Mouse (Mus musculus) hindbrain, embryonic 16.5 days (tissue): ENCODE data around the gene B9d1. TPM values are rescaled to one million over a fixed set of nuclear protein-coding genes. Genes with fewer than 3 reads are reported as not detected.

Source experiments
- ATAC-seq: fragments of 200-750 bp; cut with Nextera tagmentation; 2 replicates; pipeline ENCODE4 v1.8.0; 2017; ENCODE audit warnings: moderate TSS enrichment, moderate library complexity
- H3K27ac ChIP-seq: fragments of 300-500 bp; sonication (generic); 2 replicates; pipeline ENCODE4 v1.5.1; 2014; ENCODE audit warnings: low read depth, mild to moderate bottlenecking, control low read depth, low read length, moderate library complexity
- H3K27me3 ChIP-seq: fragments of 300-500 bp; sonication (generic); replicated peaks from 2 replicates; pipeline ENCODE4 v1.6.1; 2014; ENCODE audit warnings: low read length; ENCODE audit not compliant: control insufficient read depth, insufficient read depth
- H3K36me3 ChIP-seq: fragments of 300-500 bp; sonication (generic); 2 replicates; pipeline ENCODE4 v1.6.1; 2014; ENCODE audit warnings: mild to moderate bottlenecking, low read length, moderate library complexity, mixed read lengths; ENCODE audit not compliant: control insufficient read depth, insufficient read depth
- H3K4me1 ChIP-seq: fragments of 300-500 bp; sonication (generic); 2 replicates; pipeline ENCODE4 v1.6.1; 2014; ENCODE audit warnings: low read depth, low read length; ENCODE audit not compliant: control insufficient read depth, insufficient read depth
- H3K4me2 ChIP-seq: fragments of 300-500 bp; sonication (generic); 2 replicates; pipeline ENCODE4 v1.6.1; 2014; ENCODE audit warnings: mild to moderate bottlenecking, low read length, control low read depth, moderate library complexity
- H3K4me3 ChIP-seq: fragments of 300-500 bp; sonication (generic); 2 replicates; pipeline ENCODE4 v1.5.1; 2014; ENCODE audit warnings: mild to moderate bottlenecking, low read length, control low read depth, moderate library complexity
- H3K9ac ChIP-seq: fragments of 300-500 bp; sonication (generic); 2 replicates; pipeline ENCODE4 v1.6.1; 2014; ENCODE audit warnings: low read depth, mild to moderate bottlenecking, control low read depth, low read length, moderate library complexity
- H3K9me3 ChIP-seq: fragments of 300-500 bp; sonication (generic); 2 replicates; pipeline ENCODE4 v1.6.1; 2014; ENCODE audit warnings: mild to moderate bottlenecking, low read length, moderate library complexity; ENCODE audit not compliant: control insufficient read depth
- WGBS: fragments of 180-500 bp; shearing (Covaris S2); extraction: QIAGEN DNeasy Blood & Tissue Kit; methylation state at CpG from one replicate; pipeline ENCODE4 v1.1.7; 2014; 5-methylcytosine and 5-hydroxymethylcytosine counted together
- polyA plus RNA-seq: library from polyadenylated mRNA; unstranded; fragments of >200 nt; fragmentation: Nextera tagmentation; extraction: Ambion mirVana; gene quantifications from 2 replicates; pipeline ENCODE4 v1.2.1, GENCODE M21; 2015

The B9d1 gene
- polyA plus RNA-seq, 1 experiment from 2014 or later = 36.2 TPM

GRCm38 (mm10) chr11:61546452-61546851 is 41.5 kb downstream of the B9d1 start:
- Histone ChIP-seq H3K4me3 (no peak overlapping the region), H3K36me3 (peaks cover 14% of the 10 kb centered on the region), H3K27me3 (no peaks in the 10 kb centered on the region), H3K9me3 (no peaks in the 10 kb centered on the region), H3K4me1 (no peaks in the 10 kb centered on the region), H3K27ac (no peak overlapping the region), H3K9ac (no peak overlapping the region), H3K4me2 (no peak overlapping the region)
- WGBS = 92% methylated on average over 10 of the region's 10 CpGs
- no peak for ATAC-seq

GRCm38 (mm10) chr11:61547710-61548109 is 42.8 kb downstream of the B9d1 start:
- Histone ChIP-seq H3K27ac (no peak overlapping the region), H3K9me3 (no peaks in the 10 kb centered on the region), H3K4me1 (no peaks in the 10 kb centered on the region), H3K36me3 (peaks cover 14% of the 10 kb centered on the region), H3K27me3 (no peaks in the 10 kb centered on the region), H3K9ac (no peak overlapping the region), H3K4me3 (no peak overlapping the region), H3K4me2 (no peak overlapping the region)
- 90% methylated on average over 4 of the region's 4 CpGs for whole genome bisulfite sequencing
- ATAC-seq = no peak

DNA sequence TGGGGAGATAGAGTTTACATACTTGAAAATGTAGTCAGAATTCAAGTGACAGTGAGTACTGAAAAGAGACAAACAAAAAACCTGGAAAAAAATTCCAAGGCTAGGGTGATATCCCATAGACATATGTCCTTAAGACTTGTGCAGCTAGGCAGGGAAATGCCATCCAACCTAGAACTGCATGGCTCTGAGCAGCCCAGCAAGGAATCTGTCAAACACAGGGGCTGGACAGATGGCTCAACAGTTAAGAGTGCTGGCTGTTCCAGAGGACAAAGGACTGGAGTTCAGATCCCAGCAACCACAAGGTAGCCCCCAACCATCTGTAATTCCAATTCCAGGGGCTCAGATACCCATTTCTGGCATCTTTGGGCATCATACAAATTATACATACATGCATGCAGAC is 45.7 kb downstream of the B9d1 start:
- H3K9ac ChIP-seq = no peak overlapping the region

GRCm38 (mm10) chr11:61553015-61553754 is 48.2 kb downstream of the B9d1 start:
- WGBS = 76% methylated on average over 3 of the region's 3 CpGs
- Histone ChIP-seq H3K27ac (no peak overlapping the region), H3K9me3 (no peaks in the 10 kb centered on the region), H3K4me2 (no peak overlapping the region), H3K36me3 (no peaks in the 10 kb centered on the region), H3K4me1 (peaks cover 9% of the 10 kb centered on the region), H3K4me3 (no peak overlapping the region), H3K9ac (no peak overlapping the region), H3K27me3 (no peaks in the 10 kb centered on the region)
- ATAC-seq = no peak

More for the DNA sequence above, 45.7 kb downstream of the B9d1 start:
- H3K4me2 ChIP-seq = no peak overlapping the region
- peaks cover 9% of the 10 kb centered on the region for H3K36me3 ChIP-seq
- no peaks in the 10 kb centered on the region for H3K9me3 ChIP-seq
- peaks cover 9% of the 10 kb centered on the region for H3K4me1 ChIP-seq
- ATAC-seq = no peak
- H3K4me3 ChIP-seq = no peak overlapping the region
- no peaks in the 10 kb centered on the region for H3K27me3 ChIP-seq
- no peak overlapping the region for H3K27ac ChIP-seq

- Histone ChIP-seq H3K36me3 (no peaks in the 10 kb centered on the region), H3K9me3 (no peaks in the 10 kb centered on the region), H3K27ac (no peak overlapping the region), H3K4me1 (peaks cover 10% of the 10 kb centered on the region), H3K4me2 (no peak overlapping the region), H3K27me3 (no peaks in the 10 kb centered on the region), H3K9ac (no peak overlapping the region), H3K4me3 (no peak overlapping the region)
- WGBS = 90% methylated on average over 5 of the region's 5 CpGs
- ATAC-seq = no peak
Observed at GRCm38 (mm10) chr11:61559572-61559971, 54.6 kb downstream of the B9d1 start.

GRCm38 (mm10) chr11:61562421-61562820 is 57.5 kb downstream of the B9d1 start:
- H3K9ac ChIP-seq = no peak overlapping the region
- H3K27me3 ChIP-seq = no peaks in the 10 kb centered on the region
- no peak overlapping the region for H3K4me3 ChIP-seq
- H3K36me3 ChIP-seq = no peaks in the 10 kb centered on the region
- no peak overlapping the region for H3K27ac ChIP-seq
- H3K4me1 ChIP-seq = peaks cover 13% of the 10 kb centered on the region; the same call in 1 of the 2 replicates
- no peak overlapping the region for H3K4me2 ChIP-seq
- no peak for ATAC-seq
- WGBS = 65% methylated on average over 5 of the region's 5 CpGs
- no peaks in the 10 kb centered on the region for H3K9me3 ChIP-seq

Other genes with a start within 250 kb of the B9d1 start
- 35.8 TPM in 2 replicates for gene Aldh3a2, start 237.7 kb upstream of the B9d1 start, polyA plus RNA-seq
- gene Slc47a2, start 162.3 kb upstream of the B9d1 start, polyA plus RNA-seq = 0.06 TPM in 1 of 2 replicates, not detected in the other
- 0.69 and 1.0 TPM in 2 replicates for gene Slc47a1, start 126.8 kb upstream of the B9d1 start, polyA plus RNA-seq
- gene Rnf112, start 51.0 kb upstream of the B9d1 start, polyA plus RNA-seq = 30.4 and 32.4 TPM in 2 replicates
- 49.6 and 67.9 TPM in 2 replicates for gene Mfap4, start 19.7 kb upstream of the B9d1 start, polyA plus RNA-seq
- 63.3 and 73.1 TPM in 2 replicates for gene Mapk7, start 10.7 kb upstream of the B9d1 start, polyA plus RNA-seq
- gene Epn2, start 74.5 kb downstream of the B9d1 start, polyA plus RNA-seq = 66.9 and 70.5 TPM in 2 replicates
- gene Grap, start 148.1 kb downstream of the B9d1 start, polyA plus RNA-seq = 12.0 and 12.1 TPM in 2 replicates
- gene Fam83g, start 178.9 kb downstream of the B9d1 start, polyA plus RNA-seq = 0.12 and 0.18 TPM in 2 replicates
- not detected in 2 replicates for gene Slc5a10, start 215.7 kb downstream of the B9d1 start, polyA plus RNA-seq